Mouse (Mus musculus) mouse embryonic stem cell (cell line): ENCODE measurements around the gene Espn.

Experiments used
- in situ Hi-C, 2 experiments: fragments of 300-500 bp; cut with MboI; formaldehyde crosslinking; loops; 1 replicate in 1 of 2; 3 replicates in 1 of 2; pipeline ENCODE4 v1.14.3; 2019 to 2020; ENCODE audit warnings: low sequenced_read_pairs in 2 of 2, low pct_unique_long_range_greater_than_20kb in 1 of 2, mixed read lengths in 1 of 2; ENCODE audit not compliant: unreplicated experiment in 1 of 2

Espn gene

GRCm38 (mm10) chr4:152179946-152180660, 27.9 kb upstream of the Espn start:
- in situ Hi-C loops = loop anchor here in 1 of 2 experiments (10.0 kb wide), 2 partner anchors 115 to 255 kb away; partner anchors contain the start of genes Hes3 and Icmt

GRCm38 (mm10) chr4:152178916-152179705, 26.9 kb upstream of the Espn start:
- in situ Hi-C loops = loop anchor here in 1 of 2 experiments (10.0 kb wide), 2 partner anchors 116 to 256 kb away; partner anchors contain the start of genes Hes3 and Icmt

GRCm38 (mm10) chr4:152178344-152178864, 26.2 kb upstream of the Espn start:
- in situ Hi-C loops = loop anchor here in 1 of 2 experiments (10.0 kb wide), 2 partner anchors 116 to 256 kb away; partner anchors contain the start of genes Hes3 and Icmt

GRCm38 (mm10) chr4:152177537-152178343, 25.6 kb upstream of the Espn start, which contains the start of gene Acot7:
Acot7 (plus strand) TSS chr4:152178134.
- in situ Hi-C loops = loop anchor here in 1 of 2 experiments (10.0 kb wide), 2 partner anchors 117 to 257 kb away; partner anchors contain the start of genes Hes3 and Icmt

GRCm38 (mm10) chr4:152177174-152177536, 25.0 kb upstream of the Espn start:
- in situ Hi-C loops = loop anchor here in 1 of 2 experiments (10.0 kb wide), 2 partner anchors 118 to 258 kb away; partner anchors contain the start of genes Hes3 and Icmt

GRCm38 (mm10) chr4:152176638-152177037, 24.5 kb upstream of the Espn start:
- in situ Hi-C loops = loop anchor here in 1 of 2 experiments (10.0 kb wide), 2 partner anchors 118 to 258 kb away; partner anchors contain the start of genes Hes3 and Icmt

GRCm38 (mm10) chr4:152173956-152174355, 21.8 kb upstream of the Espn start:
- in situ Hi-C loops = loop anchor here (5.0 to 10.0 kb wide), 5 partner anchors 38 to 263 kb away; partner anchors contain the start of genes Hes3 (in 1 of the 2) and Icmt (in 1 of the 2)

- in situ Hi-C loops = loop anchor here (5.0 to 10.0 kb wide), 5 partner anchors 39 to 264 kb away; partner anchors contain the start of genes Hes3 (in 1 of the 2) and Icmt (in 1 of the 2)
Observed at GRCm38 (mm10) chr4:152173041-152173440, 20.9 kb upstream of the Espn start.

- in situ Hi-C loops = loop anchor here (5.0 to 10.0 kb wide), 5 partner anchors 41 to 266 kb away; partner anchors contain the start of genes Hes3 (in 1 of the 2) and Icmt (in 1 of the 2)
Observed at GRCm38 (mm10) chr4:152171543-152171942, 19.4 kb upstream of the Espn start.

GRCm38 (mm10) chr4:152170286-152170685, 18.1 kb upstream of the Espn start:
- in situ Hi-C loops = loop anchor here (5.0 to 10.0 kb wide), 5 partner anchors 42 to 267 kb away; partner anchors contain the start of genes Hes3 (in 1 of the 2) and Icmt (in 1 of the 2)

GRCm38 (mm10) chr4:152169103-152169502, 16.9 kb upstream of the Espn start:
- in situ Hi-C loops = no loop called here

- in situ Hi-C loops = no loop called here
Observed at GRCm38 (mm10) chr4:152168052-152168451, 15.9 kb upstream of the Espn start.

GRCm38 (mm10) chr4:152165036-152165931, 13.1 kb upstream of the Espn start:
- in situ Hi-C loops = no loop called here

GRCm38 (mm10) chr4:152162748-152163147, 10.6 kb upstream of the Espn start:
- in situ Hi-C loops = no loop called here

GRCm38 (mm10) chr4:152161601-152162000, 9.4 kb upstream of the Espn start:
- in situ Hi-C loops = no loop called here

- in situ Hi-C loops = no loop called here
Observed at GRCm38 (mm10) chr4:152160748-152161147, 8.6 kb upstream of the Espn start.

GRCm38 (mm10) chr4:152159285-152159678, 7.1 kb upstream of the Espn start:
- in situ Hi-C loops = no loop called here
